Mouse (Mus musculus) ES-Bruce4 (cell line): ENCODE measurements at regions not wholly inside any gene's neighbourhood (a gene's known extent, or its start where the extent isn't known, plus 50 kb on each side); places are given as distances from the start of the nearest gene placed in this dataset.

Experiments
- H3K27ac ChIP-seq: 2 replicates; pipeline ENCODE4 v1.5.1; 2012; ENCODE audit warnings: low read length, inconsistent platforms; ENCODE audit not compliant: insufficient read depth
- H3K27me3 ChIP-seq: 2 replicates; pipeline ENCODE4 v1.6.1; 2012; ENCODE audit warnings: mild to moderate bottlenecking, low read length, inconsistent platforms; ENCODE audit not compliant: control insufficient read depth, poor library complexity, insufficient read depth, severe bottlenecking
- H3K36me3 ChIP-seq: 2 replicates; pipeline ENCODE4 v1.6.1; 2012; ENCODE audit warnings: inconsistent platforms, mild to moderate bottlenecking, low read length, moderate library complexity; ENCODE audit not compliant: control insufficient read depth, poor library complexity, insufficient read depth, severe bottlenecking
- H3K4me1 ChIP-seq: one replicate; pipeline ENCODE4 v1.8.1; 2011; ENCODE audit warnings: low read length; ENCODE audit not compliant: control insufficient read depth, insufficient read depth
- H3K4me3 ChIP-seq: 2 replicates; pipeline ENCODE4 v1.5.1; 2011; ENCODE audit warnings: low read depth, mild to moderate bottlenecking, low read length
- H3K9ac ChIP-seq: 2 replicates; pipeline ENCODE4 v1.6.1; 2012; ENCODE audit warnings: low read depth, mild to moderate bottlenecking, inconsistent platforms; ENCODE audit not compliant: poor library complexity, severe bottlenecking
- H3K9me3 ChIP-seq: replicated peaks from 2 replicates; pipeline ENCODE4 v1.6.1; 2012; ENCODE audit warnings: mild to moderate bottlenecking, low read length, inconsistent platforms; ENCODE audit not compliant: control insufficient read depth, poor library complexity, insufficient read depth, severe bottlenecking
- CTCF ChIP-seq: IDR thresholded peaks from one replicate; pipeline ENCODE4 v1.8.1; 2011; ENCODE audit warnings: low read depth, low read length
- EP300 ChIP-seq: IDR thresholded peaks from 2 replicates; pipeline ENCODE4 v1.6.1; 2011; ENCODE audit warnings: low read depth, low read length; ENCODE audit not compliant: insufficient read depth
- POLR2A ChIP-seq: IDR thresholded peaks from one replicate; pipeline ENCODE4 v1.8.1; 2011; ENCODE audit warnings: low read length; ENCODE audit not compliant: insufficient read depth

GRCm38 (mm10) chr13:72358243-72358904 lies 270.2 kb upstream of the Irx2 start:
- no peak overlapping the region for H3K4me3 ChIP-seq
- no peak for TF ChIP-seq CTCF
- no peak for TF ChIP-seq EP300
- TF ChIP-seq POLR2A, result no peak

GRCm38 (mm10) chr13:72365534-72366271 lies 262.9 kb upstream of the Irx2 start:
- Histone ChIP-seq H3K27me3 (no peaks in the 10 kb centered on the region), H3K4me3 (no peak overlapping the region)
- no peak for TF ChIP-seq EP300
- TF ChIP-seq POLR2A, result no peak
- TF ChIP-seq CTCF, result no peak

More at GRCm38 (mm10) chr13:72358243-72358904, 270.2 kb upstream of the Irx2 start:
- Histone ChIP-seq H3K4me1 (no peaks in the 10 kb centered on the region), H3K9me3 (peaks cover 3% of the 10 kb centered on the region; the same call in 1 of the 2 replicates), H3K27me3 (no peaks in the 10 kb centered on the region), H3K27ac (no peak overlapping the region), H3K9ac (no peak overlapping the region), H3K36me3 (no peaks in the 10 kb centered on the region)

DNA sequence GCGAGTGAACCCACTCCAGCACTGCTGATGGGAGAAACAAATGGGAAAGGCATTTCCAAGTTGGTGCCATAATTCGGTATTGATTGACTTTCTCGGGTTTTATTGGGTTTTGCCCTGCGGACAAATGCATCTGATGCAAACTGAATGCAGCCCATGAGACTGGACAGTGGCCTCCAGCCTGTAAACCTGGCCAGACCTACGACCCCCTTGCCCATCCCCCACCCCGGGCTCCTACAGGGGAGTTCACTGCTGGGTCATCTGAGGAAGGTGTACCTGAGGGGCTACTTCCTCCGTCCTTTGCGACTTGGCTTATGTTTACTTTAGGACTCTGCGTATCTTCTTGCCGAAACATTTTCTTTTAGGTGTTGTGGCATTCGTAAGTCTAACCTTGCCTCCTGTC lies 262.3 kb upstream of the Irx2 start:
- Histone ChIP-seq H3K36me3 (no peaks in the 10 kb centered on the region), H3K27ac (no peak overlapping the region), H3K4me3 (no peak overlapping the region), H3K4me1 (no peaks in the 10 kb centered on the region), H3K9me3 (no peaks in the 10 kb centered on the region; the same call in 1 of the 2 replicates), H3K27me3 (no peaks in the 10 kb centered on the region), H3K9ac (no peak overlapping the region)
- no peak for TF ChIP-seq CTCF
- no peak for TF ChIP-seq EP300
- TF ChIP-seq POLR2A, result no peak

More at GRCm38 (mm10) chr13:72365534-72366271, 262.9 kb upstream of the Irx2 start:
- Histone ChIP-seq H3K36me3 (no peaks in the 10 kb centered on the region), H3K4me1 (no peaks in the 10 kb centered on the region), H3K9ac (no peak overlapping the region), H3K9me3 (no peaks in the 10 kb centered on the region; the same call in 1 of the 2 replicates), H3K27ac (no peak overlapping the region)

- Histone ChIP-seq H3K9me3 (no peaks in the 10 kb centered on the region; the same call in 1 of the 2 replicates), H3K36me3 (no peaks in the 10 kb centered on the region), H3K4me3 (no peak overlapping the region), H3K9ac (no peak overlapping the region), H3K4me1 (no peaks in the 10 kb centered on the region), H3K27me3 (no peaks in the 10 kb centered on the region; the same call in 1 of the 2 replicates), H3K27ac (no peak overlapping the region)
- TF ChIP-seq CTCF, result peak; percentile 14
- TF ChIP-seq POLR2A, result no peak
These were observed 258.5 kb upstream of the Irx2 start for GRCm38 (mm10) chr13:72370131-72370530.

- H3K4me3 ChIP-seq, result no peak overlapping the region
- TF ChIP-seq EP300 (no peak), POLR2A (no peak), CTCF (no peak)
- no peaks in the 10 kb centered on the region; the same call in 1 of the 2 replicates for H3K9me3 ChIP-seq
- H3K9ac ChIP-seq, result no peak overlapping the region
- H3K4me1 ChIP-seq, result no peaks in the 10 kb centered on the region
- H3K36me3 ChIP-seq, result no peaks in the 10 kb centered on the region
- no peaks in the 10 kb centered on the region; the same call in 1 of the 2 replicates for H3K27me3 ChIP-seq
- no peak overlapping the region for H3K27ac ChIP-seq
These were observed 257.6 kb upstream of the Irx2 start for GRCm38 (mm10) chr13:72370997-72371396.

- H3K9me3 ChIP-seq, result no peaks in the 10 kb centered on the region
- H3K27ac ChIP-seq, result no peak overlapping the region
- H3K36me3 ChIP-seq, result no peaks in the 10 kb centered on the region
- no peaks in the 10 kb centered on the region for H3K27me3 ChIP-seq
- no peaks in the 10 kb centered on the region for H3K4me1 ChIP-seq
- H3K9ac ChIP-seq, result no peak overlapping the region
- TF ChIP-seq EP300 (no peak), POLR2A (no peak), CTCF (no peak)
- H3K4me3 ChIP-seq, result no peak overlapping the region
These were observed 235.3 kb upstream of the Irx2 start for GRCm38 (mm10) chr13:72393366-72393765.
